Mouse (Mus musculus): ENCODE measurements around the gene Adgb. TPM values are rescaled to one million over a fixed set of nuclear protein-coding genes. Genes with fewer than 3 reads are reported as not detected.
"Not testable (repeated sequence)": the region's sequence is repeated elsewhere in the genome, so short reads cannot be mapped to it uniquely, and the experiment has no call there.

Gene Adgb
- 0.59 and 0.73 TPM in 2 replicates for polyA plus RNA-seq (2015; fragmentation: Nextera tagmentation; extraction: Ambion mirVana)

DNA sequence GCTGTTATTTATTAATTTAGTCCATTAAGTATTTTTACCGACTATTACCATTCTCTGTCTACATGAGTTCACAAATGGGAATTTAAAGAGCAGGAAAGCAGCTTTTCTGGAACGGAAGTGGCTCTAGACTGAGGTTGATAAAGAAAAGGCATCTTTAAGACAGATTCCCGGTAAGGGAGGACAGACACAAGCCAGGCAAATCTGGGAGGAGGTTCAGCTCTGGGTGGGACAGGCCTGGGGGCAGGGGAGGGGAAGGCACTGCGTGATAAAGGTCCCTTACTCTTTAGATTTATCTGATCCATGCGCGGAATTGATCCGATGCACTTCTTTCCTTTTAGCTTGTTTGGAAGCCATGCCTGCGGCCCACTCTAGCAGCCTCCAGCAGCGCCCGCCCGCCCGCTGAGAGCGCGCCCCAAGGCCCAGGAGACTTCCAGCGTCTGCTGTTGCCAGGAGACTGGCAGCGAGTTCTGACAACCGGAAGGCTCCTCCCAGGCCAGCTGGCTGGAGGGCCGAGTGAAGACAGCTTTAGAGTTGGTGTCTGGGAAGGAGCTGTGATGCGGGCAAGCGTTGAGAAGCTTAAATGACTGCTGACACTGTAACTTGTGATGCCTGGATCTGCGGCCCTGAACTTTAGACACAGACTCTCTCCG lies at the start of gene Adgb:
TSS of gene Adgb (minus strand) at position 366 of the 650 bp plus-strand sequence.
- DNase-seq (ENCODE audit: low spot score), result peak; percentile 15

GRCm38 (mm10) chr10:10480139-10480538 lies 8.0 kb upstream of the Adgb start:
- no peak for DNase-seq (ENCODE audit: low spot score)

- DNase-seq (ENCODE audit: low spot score), result not testable (repeated sequence)
Observed at GRCm38 (mm10) chr10:10477429-10477828, 5.3 kb upstream of the Adgb start.

DNA sequence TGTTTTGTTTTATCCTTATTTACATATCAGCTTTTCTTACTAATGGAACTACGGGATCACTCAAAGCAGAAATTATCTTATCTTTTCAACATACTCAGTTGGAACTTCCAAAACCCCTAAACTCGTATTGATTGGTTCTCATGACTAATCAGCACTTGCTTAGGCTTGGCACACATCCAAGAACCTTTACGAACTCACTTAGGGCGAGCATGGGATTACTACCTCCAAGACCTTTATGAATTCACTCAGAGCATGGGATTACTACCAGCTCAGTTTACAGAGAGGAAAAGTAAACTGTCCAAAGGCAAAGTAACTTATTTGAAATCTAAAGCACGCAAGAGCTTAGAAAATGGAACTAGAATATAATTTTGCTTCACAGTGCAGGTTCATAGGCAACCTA lies 4.8 kb upstream of the Adgb start:
- no peak for DNase-seq (ENCODE audit: low spot score)

GRCm38 (mm10) chr10:10476549-10476948 lies 4.4 kb upstream of the Adgb start:
- DNase-seq (ENCODE audit: low spot score), result no peak

DNA sequence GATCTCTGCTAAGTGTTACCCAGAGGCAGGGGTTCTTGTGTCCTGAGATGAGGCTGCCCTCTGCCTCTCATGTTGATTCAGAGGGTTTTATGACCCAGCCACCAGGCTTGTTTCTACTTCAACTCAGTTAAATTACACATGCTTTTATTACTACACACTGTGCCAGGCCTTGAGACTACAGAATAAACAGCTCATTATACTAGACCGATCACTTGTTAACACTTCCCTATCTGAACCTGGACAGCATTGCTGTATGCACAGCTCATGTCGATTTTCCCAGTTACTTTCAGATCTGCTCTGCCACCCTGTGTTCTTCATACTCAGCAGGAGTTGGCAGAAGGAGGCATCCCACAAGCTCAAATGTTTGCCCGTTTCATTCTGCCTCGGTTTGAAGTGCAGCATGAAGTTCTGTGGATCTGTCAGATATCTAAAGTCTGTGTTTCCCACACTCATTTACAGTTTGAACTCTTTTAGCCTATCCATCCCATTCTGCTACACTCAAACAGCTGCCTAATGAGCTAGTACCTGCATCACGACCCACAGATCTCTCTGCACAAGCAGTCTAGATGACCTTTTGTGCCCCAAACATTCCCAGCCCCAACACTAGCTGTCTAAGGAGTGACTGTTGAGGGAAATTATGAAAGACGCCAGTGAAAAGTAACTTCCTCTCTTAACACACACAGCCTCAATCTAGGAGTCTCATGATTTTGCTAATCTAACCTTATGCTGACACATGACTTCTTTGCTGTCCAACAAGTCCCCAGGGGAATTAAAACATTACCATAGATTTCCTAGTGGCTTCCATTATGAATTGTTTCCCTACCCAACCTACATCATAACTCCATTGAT lies 3.2 kb downstream of the Adgb start:
- no peak for DNase-seq (ENCODE audit: low spot score)

GRCm38 (mm10) chr10:10460113-10460512 lies 12.0 kb downstream of the Adgb start:
- DNase-seq (ENCODE audit: low spot score), result no peak

GRCm38 (mm10) chr10:10456991-10457390 lies 15.1 kb downstream of the Adgb start:
- DNase-seq (ENCODE audit: low spot score), result no peak

DNA sequence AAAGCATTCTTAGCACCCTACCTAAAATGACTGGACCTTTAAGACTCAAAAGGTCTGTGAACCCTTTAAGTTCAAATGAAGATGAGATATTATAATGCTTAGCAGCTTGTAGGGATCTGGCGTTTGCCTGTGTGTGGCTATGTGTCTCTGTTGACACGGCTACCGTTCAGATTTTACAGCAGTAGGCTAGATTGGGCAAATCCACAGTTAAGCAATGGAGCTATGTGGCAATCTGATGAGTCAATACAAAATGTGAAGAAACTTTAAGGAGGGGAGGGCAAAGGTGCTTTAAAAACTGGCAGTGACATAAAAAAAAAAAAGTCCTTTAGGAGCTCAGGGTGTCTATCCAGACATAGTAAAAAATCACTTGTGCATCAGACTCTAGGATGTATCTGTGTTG lies 23.1 kb downstream of the Adgb start:
- DNase-seq (ENCODE audit: low spot score), result no peak

DNA sequence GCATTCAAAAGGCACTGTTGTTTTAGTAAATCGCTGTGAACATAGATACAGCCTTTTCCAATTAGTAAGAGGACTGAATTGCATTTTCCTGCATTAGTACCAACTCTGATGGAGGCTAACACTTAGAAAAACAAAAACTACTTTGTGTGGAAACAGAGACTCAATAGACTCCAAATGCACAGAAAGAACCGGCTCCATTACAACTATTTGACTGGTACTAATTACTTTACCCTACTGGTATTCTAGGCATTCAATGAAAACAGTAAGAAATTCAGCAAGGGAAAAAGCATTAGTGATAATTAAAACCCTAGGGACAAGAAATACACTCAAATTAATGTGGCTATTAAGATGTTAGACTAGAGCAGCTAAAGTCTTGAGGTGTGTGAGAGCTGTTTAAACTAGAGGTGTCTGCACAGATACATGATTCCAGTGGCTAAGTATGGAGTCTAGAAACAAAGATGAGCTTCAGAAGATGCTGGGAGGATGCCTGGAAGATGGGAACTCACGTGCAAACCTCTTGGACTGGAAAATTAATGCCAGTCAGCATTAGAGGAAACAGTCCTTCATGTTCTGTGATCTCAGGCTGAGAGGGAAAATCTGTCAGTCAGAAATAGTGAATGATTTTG lies 27.2 kb downstream of the Adgb start:
- DNase-seq (ENCODE audit: low spot score), result no peak

DNA sequence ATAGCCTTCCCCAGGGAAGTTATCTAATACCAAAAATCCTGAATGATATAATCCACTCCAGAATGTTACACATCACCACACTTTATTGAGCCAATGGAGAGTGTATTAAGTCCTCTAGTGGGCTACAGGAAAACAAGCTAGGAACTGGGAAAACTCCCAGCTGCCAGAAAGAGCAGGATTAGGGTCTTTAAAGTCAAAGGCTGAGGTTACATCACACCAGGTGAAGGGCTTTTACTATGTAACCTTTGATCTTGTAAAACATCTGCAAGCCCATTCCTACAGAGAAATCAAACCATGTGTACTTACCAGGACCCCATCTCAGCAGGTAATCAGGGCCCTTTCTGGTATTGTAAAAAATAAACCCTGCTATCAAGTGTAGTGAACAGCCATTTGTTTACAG lies 28.6 kb downstream of the Adgb start:
- no peak for DNase-seq (ENCODE audit: low spot score)

GRCm38 (mm10) chr10:10435014-10435413 lies 37.1 kb downstream of the Adgb start:
- no peak for DNase-seq (ENCODE audit: low spot score)

DNA sequence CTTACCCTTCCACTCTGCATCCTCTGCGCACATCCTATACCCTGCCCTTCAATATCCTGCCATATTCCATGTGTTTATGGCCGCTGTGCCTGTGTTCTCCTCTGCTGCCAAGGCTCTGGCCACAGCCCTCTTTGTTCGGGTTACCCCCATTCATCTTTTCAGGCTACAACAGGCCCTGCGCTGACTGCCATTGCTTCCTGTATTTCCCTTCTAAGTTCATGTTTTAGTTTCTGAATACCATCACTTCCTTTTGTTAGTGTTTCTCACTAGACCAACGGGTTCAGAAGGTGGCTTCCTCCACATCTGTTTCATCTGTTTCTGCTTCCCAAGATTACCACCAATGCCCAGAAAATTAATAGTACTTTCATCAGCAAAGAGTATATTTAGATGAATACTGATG lies 42.5 kb downstream of the Adgb start:
- no peak for DNase-seq (ENCODE audit: low spot score)

- DNase-seq (ENCODE audit: low spot score), result no peak
Observed at GRCm38 (mm10) chr10:10429032-10429431, 43.1 kb downstream of the Adgb start.

- no peak for DNase-seq (ENCODE audit: low spot score)
Observed at GRCm38 (mm10) chr10:10424383-10424782, 47.7 kb downstream of the Adgb start.

GRCm38 (mm10) chr10:10411046-10411445 lies 61.1 kb downstream of the Adgb start:
- DNase-seq (ENCODE audit: low spot score), result no peak

DNA sequence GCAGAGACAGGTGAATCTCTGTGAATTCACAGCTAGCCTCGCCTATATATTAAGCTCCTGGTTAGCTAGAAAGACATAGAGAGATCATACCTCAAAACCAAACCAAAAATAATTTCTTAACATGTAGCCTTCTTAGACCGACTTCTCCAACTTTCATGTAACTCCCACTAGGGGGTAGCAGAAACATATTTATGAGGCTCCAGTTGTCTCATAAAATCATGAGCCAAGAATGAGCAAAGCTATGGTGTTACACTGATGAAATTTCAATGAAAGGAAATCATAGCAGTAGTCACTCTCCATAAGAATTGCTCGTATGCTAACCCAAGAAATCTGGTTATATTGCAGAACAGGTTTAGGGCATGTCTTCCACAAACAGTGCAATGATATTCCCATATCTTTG lies 64.0 kb downstream of the Adgb start:
- DNase-seq (ENCODE audit: low spot score), result peak; percentile 23

- DNase-seq (ENCODE audit: low spot score), result peak; percentile 38
Observed at GRCm38 (mm10) chr10:10395784-10396481, 76.2 kb downstream of the Adgb start.

GRCm38 (mm10) chr10:10374629-10375028 lies 97.5 kb downstream of the Adgb start:
- DNase-seq (ENCODE audit: low spot score), result no peak

GRCm38 (mm10) chr10:10364025-10364424 lies 108.1 kb downstream of the Adgb start:
- DNase-seq (ENCODE audit: low spot score), result no peak

DNA sequence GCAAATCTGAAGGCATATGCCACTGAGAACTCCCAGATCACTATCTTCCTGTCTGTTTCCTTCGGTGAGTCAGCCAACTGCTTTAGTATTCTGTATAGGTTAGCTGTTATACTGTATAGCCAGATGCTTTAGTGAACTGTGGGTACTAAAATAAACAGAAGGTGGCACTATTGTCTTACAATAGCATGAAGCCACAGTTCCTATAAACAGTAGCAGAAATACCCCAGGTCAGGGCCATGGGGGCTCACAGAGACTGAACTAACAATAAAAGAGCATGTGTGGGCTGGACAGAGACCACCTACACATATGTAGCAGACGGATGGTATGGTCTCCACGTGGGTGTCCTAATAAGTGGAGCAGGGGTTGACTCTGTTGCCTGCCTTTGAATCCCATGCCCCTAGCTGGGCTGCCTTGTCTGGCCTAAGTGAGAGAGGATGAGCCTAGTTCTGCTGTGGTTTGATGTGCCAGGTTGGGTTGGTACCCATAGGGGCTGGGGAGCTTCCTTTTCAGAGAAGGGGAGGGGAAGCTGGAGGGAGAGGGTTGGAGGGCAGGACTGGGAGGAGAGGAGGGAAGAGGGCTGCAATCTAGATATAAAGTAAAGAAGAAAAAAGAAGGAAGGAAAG lies 116.4 kb downstream of the Adgb start:
- DNase-seq (ENCODE audit: low spot score), result peak; percentile 52
